Mouse (Mus musculus) spleen, postnatal 4 days (tissue): Measurements from ENCODE around the gene Elk3.
A peak's percentile ranks its signal among the peaks of the same experiment; 100 is the strongest.

Experiments used
- DNase-seq, 2 experiments: peaks; one replicate each; pipeline ENCODE4 v3.0.0; 2022; ENCODE audit warnings: low spot score in 2 of 2

Gene Elk3

GRCm38 (mm10) chr10:93269744-93270143 lies 41.2 kb downstream of the Elk3 start:
- DNase-seq = no peak

GRCm38 (mm10) chr10:93268339-93268738 lies 42.6 kb downstream of the Elk3 start:
- DNase-seq = no peak

- DNase-seq = no peak
Measured at GRCm38 (mm10) chr10:93267509-93267908, 43.4 kb downstream of the Elk3 start.

GRCm38 (mm10) chr10:93266521-93266920 lies 44.4 kb downstream of the Elk3 start:
- no peak for DNase-seq

GRCm38 (mm10) chr10:93265833-93266232 lies 45.1 kb downstream of the Elk3 start:
- no peak for DNase-seq

DNA sequence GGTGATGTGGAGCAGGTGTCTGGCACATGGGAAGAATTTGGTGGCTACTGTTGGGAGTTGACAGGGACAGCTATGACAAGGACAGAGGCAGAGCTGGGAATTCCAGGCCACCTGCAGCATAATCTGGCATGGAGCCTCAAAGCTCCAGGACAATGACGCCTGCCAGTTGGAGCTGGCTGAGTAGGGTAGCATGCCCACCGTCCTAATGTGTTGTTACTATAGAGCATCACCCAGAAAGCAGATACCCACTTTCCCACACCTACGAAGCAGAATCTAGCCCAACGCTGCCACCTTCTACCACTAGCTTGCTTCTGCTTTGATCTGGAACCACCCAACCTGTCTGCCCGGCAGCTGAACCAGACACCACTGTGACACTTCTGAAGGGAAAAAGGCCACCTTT lies 46.9 kb downstream of the Elk3 start:
- DNase-seq = no peak

GRCm38 (mm10) chr10:93263431-93263830 lies 47.5 kb downstream of the Elk3 start:
- no peak for DNase-seq

- no peak for DNase-seq
Measured at GRCm38 (mm10) chr10:93261981-93262499, 48.9 kb downstream of the Elk3 start.

DNA sequence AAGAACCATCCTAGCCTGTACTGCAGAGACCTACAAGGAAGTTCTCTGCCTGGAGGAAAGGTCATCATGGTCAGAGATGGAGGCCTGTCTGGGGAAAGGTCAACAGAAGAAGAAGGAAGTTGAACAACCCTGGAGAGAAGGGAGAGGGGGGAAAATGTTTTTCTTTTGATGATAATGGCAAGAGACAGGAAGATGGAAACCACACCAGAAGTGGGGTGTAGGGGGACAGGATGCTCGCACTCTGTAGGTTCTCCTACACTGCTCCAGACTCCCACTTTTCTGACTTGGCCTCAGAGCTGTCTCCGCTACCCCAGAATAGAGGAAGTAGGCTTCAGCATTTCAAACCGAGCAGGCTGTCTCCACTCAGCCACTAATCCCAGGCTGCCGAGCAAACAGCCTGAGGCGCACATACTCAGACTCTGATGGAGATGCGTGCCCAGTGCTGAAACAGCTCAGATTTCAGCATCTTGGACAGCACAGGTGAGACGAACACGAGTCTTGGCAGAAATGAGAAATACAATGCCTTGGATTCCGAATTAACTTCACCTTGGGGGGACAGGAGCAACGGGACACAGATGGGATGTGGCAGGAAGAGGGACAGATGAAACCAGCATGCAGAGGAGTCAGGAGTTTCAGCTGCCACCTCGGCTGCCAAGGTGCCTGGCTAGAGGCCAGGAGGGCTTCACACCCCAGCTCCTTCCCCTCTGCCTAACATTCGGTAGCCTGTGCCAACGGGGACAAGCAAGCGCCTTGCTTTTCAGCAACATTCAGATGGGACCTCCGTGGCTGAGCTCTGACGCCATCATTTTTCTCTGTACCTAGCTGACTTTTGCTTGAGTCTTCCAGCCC lies 49.6 kb downstream of the Elk3 start:
- DNase-seq = no peak

GRCm38 (mm10) chr10:93259826-93260225 lies 51.1 kb downstream of the Elk3 start:
- DNase-seq = no peak

GRCm38 (mm10) chr10:93255294-93255693 lies 55.6 kb downstream of the Elk3 start:
- DNase-seq = no peak

DNA sequence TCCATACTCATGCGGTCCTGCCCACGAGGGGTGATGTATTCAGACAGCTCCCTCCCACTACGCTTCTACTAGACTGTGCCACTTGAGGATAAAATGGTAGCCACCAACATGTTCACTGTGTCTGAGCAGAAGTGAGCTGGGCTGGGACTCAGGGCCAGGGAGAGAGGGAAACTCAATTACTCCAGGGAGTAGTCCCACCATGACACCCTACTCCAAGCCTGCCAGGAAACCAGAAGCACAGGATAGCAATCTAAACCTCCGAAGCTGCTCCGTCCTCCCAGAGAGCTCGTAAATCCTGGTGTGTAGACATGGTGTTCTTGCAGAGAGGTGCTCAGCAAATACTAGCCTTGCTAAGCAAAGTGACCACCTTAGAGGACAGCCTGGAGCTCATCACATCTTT lies 57.8 kb downstream of the Elk3 start:
- DNase-seq = no peak

GRCm38 (mm10) chr10:93252661-93253060 lies 58.3 kb downstream of the Elk3 start:
- no peak for DNase-seq

DNA sequence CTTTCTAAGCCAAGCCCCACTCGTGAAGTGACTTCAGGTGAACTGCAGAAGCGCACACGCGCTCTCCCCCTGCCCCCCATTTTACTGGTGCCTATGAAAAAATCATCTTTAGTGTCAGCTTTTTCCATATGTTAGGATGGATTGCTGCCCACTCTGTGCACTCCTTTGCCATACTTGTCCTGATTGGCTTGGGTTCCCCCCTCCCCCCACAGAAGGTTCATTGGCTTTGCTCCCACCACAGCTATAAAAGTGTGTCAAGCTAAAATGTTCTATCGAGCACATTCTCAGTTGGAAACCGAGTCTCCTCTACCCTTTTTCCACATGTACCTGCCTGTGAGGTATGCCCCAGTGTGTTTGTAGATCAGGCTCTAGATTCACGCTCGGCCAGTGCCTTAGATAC lies 59.5 kb downstream of the Elk3 start:
- peak in 1 of 2 experiments; percentile 41 for DNase-seq

GRCm38 (mm10) chr10:93250436-93251317 lies 60.3 kb downstream of the Elk3 start:
- peak in 1 of 2 experiments; percentile 51 for DNase-seq

DNA sequence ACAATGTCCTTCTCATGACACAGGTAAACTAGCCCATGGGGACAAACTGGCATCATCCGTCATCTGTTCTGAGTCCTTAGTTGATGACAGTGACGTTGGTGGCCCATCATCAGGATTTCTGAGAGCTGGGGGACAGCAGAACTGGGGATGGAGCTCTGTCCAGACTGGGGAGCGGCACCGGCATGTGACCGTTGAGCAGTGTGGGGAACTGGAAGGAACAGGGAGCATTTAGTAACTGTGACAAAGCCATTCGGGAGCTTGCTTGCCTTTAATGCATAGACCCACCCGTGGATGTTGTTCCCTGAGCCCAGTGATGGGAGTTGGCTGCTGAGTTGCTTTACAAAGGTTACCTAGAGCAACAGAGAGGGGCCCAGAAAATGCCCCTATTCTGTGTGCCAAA lies 61.0 kb downstream of the Elk3 start:
- DNase-seq = peak in 1 of 2 experiments; percentile 59

DNA sequence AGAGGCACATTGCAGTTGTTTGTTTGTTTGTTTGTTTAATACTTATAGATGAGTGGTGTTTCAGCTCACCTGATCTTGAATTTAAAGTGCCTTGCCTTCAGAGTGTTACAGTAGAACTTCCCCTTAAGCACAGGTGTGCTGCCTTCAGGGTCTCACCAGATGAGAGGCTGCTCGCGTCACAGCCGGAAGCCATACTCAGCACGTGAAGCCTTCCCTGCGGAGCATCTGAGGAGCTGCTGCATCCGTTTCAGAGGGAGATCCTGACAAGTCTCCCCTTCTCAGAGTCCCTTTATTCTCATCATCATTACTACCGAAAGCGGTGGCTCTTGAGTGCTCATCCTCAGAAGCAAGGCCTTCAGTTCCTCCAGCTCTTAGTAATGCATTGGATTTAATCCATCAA lies 62.5 kb downstream of the Elk3 start:
- peak in 1 of 2 experiments; percentile 53 for DNase-seq

GRCm38 (mm10) chr10:93247902-93248301 lies 63.0 kb downstream of the Elk3 start:
- DNase-seq = peak in 1 of 2 experiments; percentile 56

DNA sequence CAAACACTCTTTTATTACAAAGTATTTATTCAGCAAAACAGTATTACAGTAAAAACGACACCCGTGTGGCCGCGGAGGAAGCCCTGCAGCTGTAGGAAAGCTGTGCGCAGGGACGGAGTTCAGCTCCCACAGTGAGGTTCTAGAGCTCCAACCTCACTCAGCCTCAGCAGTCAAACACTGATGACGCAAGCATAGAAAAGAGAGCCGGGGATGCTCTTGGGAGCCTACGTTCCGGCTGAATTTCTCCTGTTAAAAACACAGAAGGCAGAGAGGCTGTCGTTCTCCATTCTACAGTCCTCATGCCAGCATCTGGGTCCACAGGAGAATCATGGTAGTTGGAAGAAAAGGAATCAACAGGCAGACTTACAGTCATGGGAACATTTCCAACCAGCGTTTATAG lies 63.5 kb downstream of the Elk3 start:
- peak in 1 of 2 experiments; percentile 42 for DNase-seq

- peak in 1 of 2 experiments; percentile 54 for DNase-seq
Measured at GRCm38 (mm10) chr10:93246185-93246920, 64.6 kb downstream of the Elk3 start.

DNA sequence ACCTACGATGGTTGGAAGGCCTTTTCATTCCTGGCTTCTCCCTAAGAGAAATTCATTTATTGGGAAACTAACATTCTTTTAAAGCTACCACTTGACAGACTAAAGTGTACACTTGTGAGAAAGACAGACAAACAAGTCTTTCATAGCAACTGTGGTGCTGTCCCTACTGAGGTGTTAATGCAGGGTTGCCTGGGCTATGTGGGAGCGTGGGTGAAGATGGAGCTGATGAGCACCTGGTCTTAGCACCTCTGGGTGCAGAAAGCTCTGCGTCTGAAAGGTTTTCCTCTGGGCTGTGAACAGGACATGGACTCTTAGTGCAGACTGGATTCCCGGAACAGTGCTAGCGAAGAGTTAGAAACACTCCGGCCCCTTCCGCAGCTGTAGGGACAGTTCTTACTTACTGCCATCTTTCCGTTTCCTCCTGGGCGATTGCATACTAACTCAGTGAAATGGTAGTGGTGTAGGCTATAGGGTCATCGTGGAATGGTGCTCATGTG lies 66.7 kb downstream of the Elk3 start:
- peak in 1 of 2 experiments; percentile 52 for DNase-seq
